Mouse (Mus musculus): Measurements from ENCODE around the gene Slitrk6.

The Slitrk6 gene

GRCm38 (mm10) chr14:110754484-110755307 lies at the start of gene Slitrk6:
Slitrk6 (minus strand) TSS chr14:110755149.
- 30% methylated on average over 11 of the region's 11 CpGs for WGBS

DNA sequence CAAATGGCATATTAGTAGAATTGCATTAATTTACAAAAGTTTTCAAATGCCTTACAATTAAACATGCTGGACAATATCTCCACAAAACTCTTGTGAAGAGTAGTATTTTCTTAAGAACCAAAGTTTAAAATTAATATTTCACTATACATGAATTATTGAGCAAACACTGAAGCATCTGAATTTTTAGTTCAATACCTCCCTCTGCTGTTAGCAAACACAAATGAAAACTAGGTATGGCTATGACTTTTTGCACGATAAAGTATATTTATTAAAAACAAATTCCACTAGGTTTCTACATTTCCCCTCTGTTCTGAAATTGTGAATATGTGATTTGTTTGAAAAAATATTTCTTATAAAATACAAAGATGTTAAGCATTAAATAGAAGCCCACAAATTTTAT lies 15.7 kb upstream of the Slitrk6 start:
- WGBS: 85% methylated on average over 1 of the region's 1 CpGs

- 20% methylated on average over 7 of the region's 7 CpGs for WGBS
Observed at GRCm38 (mm10) chr14:110762588-110763220, 7.8 kb upstream of the Slitrk6 start.

DNA sequence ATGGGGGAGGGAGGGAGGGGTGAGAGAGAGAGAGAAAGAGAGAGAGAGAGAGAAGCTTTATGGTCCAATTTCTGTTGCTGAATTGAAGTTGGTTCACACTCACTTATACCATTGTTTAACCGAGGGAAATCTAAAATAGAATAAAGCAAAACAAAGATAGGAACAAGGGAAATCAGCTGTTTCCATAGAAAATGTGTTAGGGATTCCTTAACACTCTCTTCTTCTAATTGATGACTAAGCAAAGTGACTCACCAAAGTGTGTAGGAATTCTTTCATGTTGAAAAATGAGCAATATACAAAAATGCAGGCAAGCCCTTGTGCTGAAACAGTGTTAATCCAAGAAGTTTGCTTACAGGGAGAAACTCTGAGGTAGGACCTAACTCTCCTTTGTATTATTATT lies 6.0 kb upstream of the Slitrk6 start:
- WGBS: 19% methylated on average over 1 of the region's 1 CpGs

DNA sequence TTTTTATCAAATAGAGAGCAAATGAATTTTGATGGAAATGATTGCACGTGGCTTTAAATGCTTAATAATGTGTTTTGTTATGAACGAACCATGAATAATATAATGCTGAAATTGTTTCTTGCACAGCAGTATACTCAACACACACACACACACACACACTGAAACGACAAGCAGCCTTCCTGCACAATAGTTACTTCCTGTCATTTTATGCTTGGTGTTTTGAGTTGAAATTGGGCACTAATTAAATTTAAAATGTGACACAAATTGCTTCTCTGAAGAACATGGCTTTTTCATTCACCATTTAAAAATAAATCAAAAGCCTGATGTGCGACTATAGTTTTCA lies 330 bp upstream of the Slitrk6 start:
- WGBS: 35% methylated on average over 4 of the region's 4 CpGs

DNA sequence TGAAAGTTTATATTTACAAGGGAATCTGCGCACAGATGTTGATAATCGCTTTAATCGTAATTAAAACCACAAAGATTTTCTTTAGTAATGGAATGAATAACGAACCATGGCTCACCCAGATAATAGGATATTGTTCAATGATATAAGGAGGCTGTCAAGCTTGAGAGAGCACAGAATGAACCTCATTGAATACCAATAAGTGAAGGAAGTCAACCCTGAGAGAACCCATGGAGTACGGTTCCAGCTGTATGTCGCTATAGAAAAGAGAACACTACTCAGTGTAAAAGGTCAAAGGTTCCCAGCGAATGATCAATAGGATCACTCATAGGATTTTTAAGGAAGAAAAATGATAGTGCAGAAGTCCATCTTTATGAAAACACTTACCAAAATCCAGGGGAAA lies 15.1 kb downstream of the Slitrk6 start:
- WGBS: 45% methylated on average over 7 of the region's 7 CpGs

DNA sequence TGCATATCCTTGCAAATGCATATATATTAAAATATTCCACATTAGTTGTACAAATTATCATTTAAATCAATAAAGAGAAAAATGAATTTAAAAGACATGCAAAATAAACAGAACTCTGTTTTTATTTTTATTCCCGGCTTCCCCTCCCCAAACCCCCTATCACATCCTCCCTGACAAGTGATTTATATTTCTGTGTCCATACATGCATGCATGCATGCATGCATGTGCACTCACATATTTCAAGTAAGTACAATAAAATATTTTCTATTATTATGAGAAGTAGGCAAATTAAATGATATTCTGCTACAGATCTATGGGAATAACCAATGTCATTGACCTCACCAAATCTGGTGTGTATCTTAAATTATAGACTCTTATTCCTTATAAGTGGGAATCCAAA lies 15.6 kb downstream of the Slitrk6 start:
- 98% methylated on average over 1 of the region's 1 CpGs for whole genome bisulfite sequencing

DNA sequence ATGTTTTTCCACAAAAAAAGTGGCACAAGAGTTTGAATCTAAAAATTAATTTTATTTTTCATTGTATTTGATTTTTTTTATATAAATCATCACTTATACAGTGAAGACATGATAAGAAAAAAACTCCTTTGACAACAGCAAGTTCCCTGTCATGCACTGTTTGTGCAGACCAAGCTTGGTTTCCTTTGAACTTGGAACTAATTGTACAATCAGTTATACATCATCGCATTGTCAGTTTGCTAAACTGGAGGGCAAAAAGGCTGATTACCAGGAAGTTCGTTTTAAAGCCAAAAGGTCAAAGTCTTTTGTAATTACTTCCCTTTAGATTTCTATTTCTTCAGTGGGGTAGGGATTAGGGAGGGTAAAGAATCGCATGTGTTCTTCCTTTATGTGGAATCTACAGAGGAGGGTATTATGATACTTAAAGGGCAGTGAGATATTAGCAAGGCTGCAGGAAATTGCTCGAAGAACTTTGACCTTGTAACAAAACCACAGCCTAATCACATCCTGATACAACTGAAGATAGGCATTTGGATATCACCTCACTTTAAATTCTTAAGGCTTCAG lies 26.5 kb downstream of the Slitrk6 start:
- 46% methylated on average over 4 of the region's 4 CpGs for WGBS

DNA sequence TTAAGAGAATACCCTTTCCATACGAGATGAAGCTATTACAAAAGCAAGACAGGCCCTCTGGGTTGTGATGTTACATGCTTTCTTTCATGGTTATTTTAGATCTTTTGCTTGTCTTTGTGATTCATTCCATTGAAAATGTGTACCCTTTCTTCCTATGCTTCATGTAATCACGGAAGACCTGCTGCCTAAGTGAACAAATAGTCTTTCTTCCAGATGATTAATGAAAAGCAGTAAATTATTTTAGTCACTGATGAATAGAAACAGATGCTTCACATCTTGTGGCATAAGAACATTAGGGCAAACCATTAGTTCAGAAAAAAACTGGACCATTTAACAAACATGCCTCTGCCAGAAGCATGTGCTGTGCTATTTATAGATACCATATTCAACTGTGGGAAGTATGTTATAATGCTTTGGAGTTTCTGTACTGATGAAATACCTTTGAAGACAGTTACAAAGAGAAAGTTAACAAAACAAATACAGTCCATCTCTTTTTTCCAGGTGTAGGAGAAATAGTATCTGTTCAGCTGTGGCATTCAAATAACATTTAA lies 30.8 kb downstream of the Slitrk6 start:
- WGBS: 58% methylated on average over 2 of the region's 2 CpGs
